Mouse (Mus musculus): Measurements from ENCODE around the gene Ranbp3. TPM values are rescaled to one million over a fixed set of nuclear protein-coding genes. Genes with fewer than 3 reads are reported as not detected.
"Not testable (repeated sequence)": the region's sequence is repeated elsewhere in the genome, so short reads cannot be mapped to it uniquely, and the experiment has no call there.

Gene Ranbp3
- polyA plus RNA-seq (2015; fragmentation: Nextera tagmentation; extraction: Ambion mirVana) = 106 and 107 TPM in 2 replicates

GRCm38 (mm10) chr17:56672941-56673646 is at the start of gene Ranbp3:
Ranbp3 (plus strand) TSS chr17:56673294.
- Histone ChIP-seq H3K27me3 (ENCODE audit: insufficient read depth, low read length) (no peaks in the 10 kb centered on the region), H3K36me3 (ENCODE audit: insufficient read depth, low read length) (peaks cover 18% of the 10 kb centered on the region), H3K9ac (replicated peaks; ENCODE audit: low read length) (peak within 1 kb of the TSS; percentile 98), H3K27ac (ENCODE audit: low read length) (peak within 1 kb of the TSS; percentile 91), H3K4me1 (ENCODE audit: insufficient read depth, low read length) (peaks cover 30% of the 10 kb centered on the region), H3K4me3 (ENCODE audit: low read length) (peak within 1 kb of the TSS; percentile 98), H3K4me2 (replicated peaks; ENCODE audit: low read depth, low read length) (peak within 1 kb of the TSS; percentile 84), H3K9me3 (ENCODE audit: low read length) (no peaks in the 10 kb centered on the region)
- peak; percentile 90 for ATAC-seq (ENCODE audit: low FRiP score, low TSS enrichment)
- WGBS = under 1% methylated on average over 64 of the region's 66 CpGs

GRCm38 (mm10) chr17:56625495-56625894 is 47.6 kb upstream of the Ranbp3 start:
- H3K9me3 ChIP-seq (ENCODE audit: low read length) = no peaks in the 10 kb centered on the region
- ATAC-seq (ENCODE audit: low FRiP score, low TSS enrichment) = no peak
- H3K4me3 ChIP-seq (ENCODE audit: low read length) = peak overlapping the region; percentile 84; the same call in 1 of the 2 replicates
- H3K9ac ChIP-seq (replicated peaks; ENCODE audit: low read length) = no peak overlapping the region
- peak overlapping the region; percentile 94; the same call in 1 of the 2 replicates for H3K4me2 ChIP-seq (replicated peaks; ENCODE audit: low read depth, low read length)
- H3K27ac ChIP-seq (ENCODE audit: low read length) = no peak overlapping the region
- H3K36me3 ChIP-seq (ENCODE audit: insufficient read depth, low read length) = peaks cover 13% of the 10 kb centered on the region
- WGBS = 80% methylated on average over 3 of the region's 3 CpGs
- peaks cover 22% of the 10 kb centered on the region for H3K4me1 ChIP-seq (ENCODE audit: insufficient read depth, low read length)
- H3K27me3 ChIP-seq (ENCODE audit: insufficient read depth, low read length) = no peaks in the 10 kb centered on the region

GRCm38 (mm10) chr17:56626260-56626659 is 46.8 kb upstream of the Ranbp3 start:
- H3K4me3 ChIP-seq (ENCODE audit: low read length) = peak overlapping the region; percentile 84
- H3K9ac ChIP-seq (replicated peaks; ENCODE audit: low read length) = peak overlapping the region; percentile 83
- no peaks in the 10 kb centered on the region for H3K27me3 ChIP-seq (ENCODE audit: insufficient read depth, low read length)
- H3K4me2 ChIP-seq (replicated peaks; ENCODE audit: low read depth, low read length) = peak overlapping the region; percentile 94
- H3K4me1 ChIP-seq (ENCODE audit: insufficient read depth, low read length) = peaks cover 22% of the 10 kb centered on the region
- WGBS = under 1% methylated on average over 32 of the region's 32 CpGs
- ATAC-seq (ENCODE audit: low FRiP score, low TSS enrichment) = no peak
- H3K9me3 ChIP-seq (ENCODE audit: low read length) = no peaks in the 10 kb centered on the region
- H3K27ac ChIP-seq (ENCODE audit: low read length) = peak overlapping the region; percentile 11; the same call in 1 of the 2 replicates
- H3K36me3 ChIP-seq (ENCODE audit: insufficient read depth, low read length) = peaks cover 7% of the 10 kb centered on the region

GRCm38 (mm10) chr17:56626754-56627470 is 46.2 kb upstream of the Ranbp3 start, which contains the start of gene Lonp1:
Lonp1 (minus strand) TSS chr17:56626887.
- peak within 1 kb of the TSS; percentile 83 for H3K9ac ChIP-seq (replicated peaks; ENCODE audit: low read length)
- WGBS = under 1% methylated on average over 51 of the region's 51 CpGs
- no peaks in the 10 kb centered on the region for H3K27me3 ChIP-seq (ENCODE audit: insufficient read depth, low read length)
- H3K4me2 ChIP-seq (replicated peaks; ENCODE audit: low read depth, low read length) = peak within 1 kb of the TSS; percentile 94
- peak within 1 kb of the TSS; percentile 79 for H3K27ac ChIP-seq (ENCODE audit: low read length)
- peaks cover 3% of the 10 kb centered on the region for H3K36me3 ChIP-seq (ENCODE audit: insufficient read depth, low read length)
- ATAC-seq (ENCODE audit: low FRiP score, low TSS enrichment) = peak; percentile 92
- H3K4me1 ChIP-seq (ENCODE audit: insufficient read depth, low read length) = peaks cover 22% of the 10 kb centered on the region
- no peaks in the 10 kb centered on the region for H3K9me3 ChIP-seq (ENCODE audit: low read length)
- peak within 1 kb of the TSS; percentile 84 for H3K4me3 ChIP-seq (ENCODE audit: low read length)

GRCm38 (mm10) chr17:56627530-56628277 is 45.4 kb upstream of the Ranbp3 start, which contains the start of gene Catsperd:
Catsperd (plus strand) TSS chr17:56628143.
- H3K27ac ChIP-seq (ENCODE audit: low read length) = peak within 1 kb of the TSS; percentile 79
- H3K27me3 ChIP-seq (ENCODE audit: insufficient read depth, low read length) = no peaks in the 10 kb centered on the region
- H3K4me3 ChIP-seq (ENCODE audit: low read length) = peak within 1 kb of the TSS; percentile 84
- WGBS = 5% methylated on average over 26 of the region's 26 CpGs
- peaks cover 22% of the 10 kb centered on the region for H3K4me1 ChIP-seq (ENCODE audit: insufficient read depth, low read length)
- H3K36me3 ChIP-seq (ENCODE audit: insufficient read depth, low read length) = no peaks in the 10 kb centered on the region
- peak; percentile 62 for ATAC-seq (ENCODE audit: low FRiP score, low TSS enrichment)
- H3K4me2 ChIP-seq (replicated peaks; ENCODE audit: low read depth, low read length) = peak within 1 kb of the TSS; percentile 94
- H3K9me3 ChIP-seq (ENCODE audit: low read length) = no peaks in the 10 kb centered on the region
- peak within 1 kb of the TSS; percentile 67 for H3K9ac ChIP-seq (replicated peaks; ENCODE audit: low read length)

- H3K27ac ChIP-seq (ENCODE audit: low read length); H3K27me3 ChIP-seq (ENCODE audit: insufficient read depth, low read length); H3K4me2 ChIP-seq (replicated peaks; ENCODE audit: low read depth, low read length); ATAC-seq (ENCODE audit: low FRiP score, low TSS enrichment); H3K4me3 ChIP-seq (ENCODE audit: low read length); H3K9me3 ChIP-seq (ENCODE audit: low read length); H3K9ac ChIP-seq (replicated peaks; ENCODE audit: low read length); H3K36me3 ChIP-seq (ENCODE audit: insufficient read depth, low read length): not testable (repeated sequence)
- peaks cover 18% of the 10 kb centered on the region for H3K4me1 ChIP-seq (ENCODE audit: insufficient read depth, low read length)
- 87% methylated on average over 27 of the region's 27 CpGs for whole genome bisulfite sequencing
Measured at GRCm38 (mm10) chr17:56629800-56630781, 43.0 kb upstream of the Ranbp3 start.

GRCm38 (mm10) chr17:56631807-56632206 is 41.3 kb upstream of the Ranbp3 start:
- H3K27me3 ChIP-seq (ENCODE audit: insufficient read depth, low read length) = no peaks in the 10 kb centered on the region
- WGBS = 56% methylated on average over 4 of the region's 4 CpGs

GRCm38 (mm10) chr17:56634023-56634422 is 39.1 kb upstream of the Ranbp3 start:
- H3K4me3 ChIP-seq (ENCODE audit: low read length) = no peak overlapping the region
- no peaks in the 10 kb centered on the region for H3K9me3 ChIP-seq (ENCODE audit: low read length)
- H3K9ac ChIP-seq (replicated peaks; ENCODE audit: low read length) = no peak overlapping the region
- H3K4me2 ChIP-seq (replicated peaks; ENCODE audit: low read depth, low read length) = no peak overlapping the region
- no peaks in the 10 kb centered on the region for H3K27me3 ChIP-seq (ENCODE audit: insufficient read depth, low read length)
- no peaks in the 10 kb centered on the region for H3K4me1 ChIP-seq (ENCODE audit: insufficient read depth, low read length)
- H3K27ac ChIP-seq (ENCODE audit: low read length) = no peak overlapping the region
- no peak for ATAC-seq (ENCODE audit: low FRiP score, low TSS enrichment)
- H3K36me3 ChIP-seq (ENCODE audit: insufficient read depth, low read length) = no peaks in the 10 kb centered on the region
- 84% methylated on average over 6 of the region's 6 CpGs for WGBS

More at GRCm38 (mm10) chr17:56631807-56632206, 41.3 kb upstream of the Ranbp3 start:
- no peak overlapping the region for H3K27ac ChIP-seq (ENCODE audit: low read length)
- H3K9me3 ChIP-seq (ENCODE audit: low read length) = no peaks in the 10 kb centered on the region
- H3K4me2 ChIP-seq (replicated peaks; ENCODE audit: low read depth, low read length) = no peak overlapping the region
- H3K4me3 ChIP-seq (ENCODE audit: low read length) = no peak overlapping the region
- ATAC-seq (ENCODE audit: low FRiP score, low TSS enrichment) = no peak
- no peak overlapping the region for H3K9ac ChIP-seq (replicated peaks; ENCODE audit: low read length)
- H3K36me3 ChIP-seq (ENCODE audit: insufficient read depth, low read length) = no peaks in the 10 kb centered on the region
- peaks cover 8% of the 10 kb centered on the region; the same call in 1 of the 2 replicates for H3K4me1 ChIP-seq (ENCODE audit: insufficient read depth, low read length)

Data from kidney, embryonic 16.5 days (tissue).